Mouse (Mus musculus): ENCODE data around the gene Rhox4e.
"Not testable (repeated sequence)": the region's sequence is repeated elsewhere in the genome, so short reads cannot be mapped to it uniquely, and the experiment has no call there.

Rhox4e gene

DNA sequence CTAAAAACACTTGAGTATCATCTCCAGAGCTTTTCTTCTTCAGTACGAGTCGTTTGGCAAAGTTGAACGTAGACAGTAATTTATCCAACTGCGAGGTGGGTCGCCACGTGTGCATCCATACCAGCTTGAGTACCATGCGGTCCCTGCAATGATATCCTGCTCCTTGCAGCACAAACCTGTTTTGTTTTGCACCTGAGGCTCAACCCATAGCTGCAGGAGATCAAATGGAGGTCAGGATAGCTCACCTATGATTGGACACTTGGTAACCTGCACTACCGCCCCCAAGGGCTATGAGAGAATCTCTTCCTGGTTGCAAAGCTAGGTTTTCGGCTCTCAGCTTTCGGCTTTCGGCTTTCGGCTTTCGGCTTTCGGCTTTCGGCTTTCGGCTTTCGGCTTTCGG is at the start of gene Rhox4e:
Gene Rhox4e, plus strand, starts transcription at position 301 of the 400 bp plus-strand sequence.
- not testable (repeated sequence) for DNase-seq

DNA sequence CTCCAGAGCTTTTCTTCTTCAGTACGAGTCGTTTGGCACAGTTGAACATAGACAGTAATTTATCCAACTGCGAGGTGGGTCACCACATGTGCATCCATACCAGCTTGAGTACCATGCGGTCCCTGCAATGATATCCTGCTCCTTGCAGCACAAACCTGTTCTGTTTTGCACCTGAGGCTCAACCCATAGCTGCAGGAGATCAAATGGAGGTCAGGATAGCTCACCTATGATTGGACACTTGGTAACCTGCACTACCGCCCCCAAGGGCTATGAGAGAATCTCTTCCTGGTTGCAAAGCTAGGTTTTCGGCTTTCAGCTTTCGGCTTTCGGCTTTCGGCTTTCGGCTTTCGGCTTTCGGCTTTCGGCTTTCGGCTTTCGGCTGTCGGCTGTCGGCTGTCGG is 43.2 kb upstream of the Rhox4e start, which contains the start of gene Rhox4d:
Gene Rhox4d, plus strand, starts transcription at position 301 of the 400 bp plus-strand sequence.
- not testable (repeated sequence) for DNase-seq

DNA sequence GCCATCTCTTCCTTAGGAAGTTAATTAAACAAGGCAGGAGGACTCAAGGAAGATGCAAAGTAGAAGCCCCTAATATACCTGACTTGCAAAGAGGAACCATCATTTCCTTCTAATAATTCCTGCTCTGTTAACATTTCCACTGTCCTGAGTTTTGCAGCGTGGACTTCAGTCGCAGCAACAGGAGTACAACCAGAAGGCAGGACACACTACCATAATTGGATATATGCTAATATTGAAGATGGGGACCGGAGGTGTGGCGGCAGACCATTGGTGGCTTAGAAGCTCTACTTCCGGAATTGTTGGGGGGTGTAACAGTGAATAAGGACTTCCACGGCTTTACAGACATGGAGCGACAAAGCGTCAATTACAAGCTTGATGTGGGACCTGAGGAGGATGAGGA is 27.1 kb upstream of the Rhox4e start, which contains the start of gene Rhox2e:
Gene Rhox2e, plus strand, starts transcription at position 301 of the 400 bp plus-strand sequence.
- DNase-seq, result not testable (repeated sequence)

DNA sequence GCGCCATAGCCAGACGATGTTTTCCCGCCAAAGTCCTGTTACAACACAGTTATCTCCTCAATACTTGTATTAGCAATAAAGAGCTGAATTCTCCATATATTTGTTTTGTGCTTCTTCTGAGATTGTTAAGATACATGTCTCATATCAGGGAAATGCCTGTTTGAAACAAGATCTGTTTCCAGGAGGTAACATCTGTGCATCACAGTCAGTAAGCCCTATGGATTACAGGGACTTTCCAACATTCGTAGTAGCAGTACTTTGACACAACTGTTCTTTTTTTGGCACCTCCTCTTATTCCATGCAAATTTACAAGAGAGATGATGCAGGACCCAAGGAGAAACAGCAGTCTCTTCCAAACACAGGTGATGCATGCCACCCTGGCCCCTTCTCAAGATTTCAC is 15.5 kb upstream of the Rhox4e start, which contains the start of gene Rhox3e:
Gene Rhox3e, plus strand, starts transcription at position 301 of the 400 bp plus-strand sequence.
- not testable (repeated sequence) for DNase-seq

DNA sequence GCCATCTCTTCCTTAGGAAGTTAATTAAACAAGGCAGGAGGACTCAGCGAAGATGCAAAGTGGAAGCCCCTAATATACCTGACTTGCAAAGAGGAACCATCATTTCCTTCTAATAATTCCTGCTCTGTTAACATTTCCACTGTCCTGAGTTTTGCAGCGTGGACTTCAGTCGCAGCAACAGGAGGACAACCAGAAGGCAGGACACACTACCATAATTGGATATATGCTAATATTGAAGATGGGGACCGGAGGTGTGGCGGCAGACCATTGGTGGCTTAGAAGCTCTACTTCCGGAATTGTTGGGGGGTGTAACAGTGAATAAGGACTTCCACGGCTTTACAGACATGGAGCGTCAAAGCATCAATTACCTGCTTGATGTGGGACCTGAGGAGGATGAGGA is 13.9 kb downstream of the Rhox4e start, which contains the start of gene Rhox2f:
Gene Rhox2f, plus strand, starts transcription at position 301 of the 400 bp plus-strand sequence.
- not testable (repeated sequence) for DNase-seq

DNA sequence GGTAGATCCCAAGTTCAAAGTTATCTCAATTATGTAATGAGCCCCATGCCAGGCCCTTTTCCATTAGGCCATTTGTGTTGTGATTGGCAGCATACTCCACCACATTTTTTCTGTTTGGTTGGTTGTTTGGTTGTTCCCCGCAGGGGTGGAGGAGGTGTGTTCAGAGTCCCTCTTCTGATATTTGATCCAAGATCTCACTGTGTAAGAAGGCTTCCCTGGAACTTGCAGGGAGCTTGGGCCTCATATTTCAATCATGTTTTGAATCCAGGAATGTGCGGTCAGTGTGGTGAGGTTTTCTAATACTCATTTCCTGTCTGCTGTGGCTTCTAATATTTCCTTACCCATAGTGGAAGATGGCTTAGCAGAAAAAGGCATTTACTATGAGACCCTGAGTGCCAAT is 15.4 kb downstream of the Rhox4e start:
- DNase-seq, result peak in 1 of 2 experiments; percentile 0

DNA sequence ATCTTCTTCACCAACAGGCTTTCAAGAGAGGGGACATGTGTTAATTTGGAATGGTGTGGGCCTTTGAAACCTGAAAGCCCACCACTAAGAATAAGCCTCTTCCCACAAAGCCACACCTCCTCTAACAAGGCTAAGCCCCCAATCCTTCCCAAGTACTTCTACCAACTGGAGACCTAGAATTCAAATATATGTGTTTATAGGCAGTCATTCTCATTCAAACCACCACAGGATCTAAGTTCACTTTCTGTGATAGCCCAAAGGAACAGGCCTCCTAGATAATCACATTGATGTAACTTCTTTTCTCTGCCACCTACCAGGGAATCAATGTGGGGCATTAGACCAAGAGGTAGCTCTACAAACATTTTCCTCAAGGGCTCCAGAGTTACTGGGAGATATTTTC is 23.5 kb downstream of the Rhox4e start, which contains the start of gene Rhox3f:
Gene Rhox3f, plus strand, starts transcription at position 301 of the 400 bp plus-strand sequence.
- not testable (repeated sequence) for DNase-seq

DNA sequence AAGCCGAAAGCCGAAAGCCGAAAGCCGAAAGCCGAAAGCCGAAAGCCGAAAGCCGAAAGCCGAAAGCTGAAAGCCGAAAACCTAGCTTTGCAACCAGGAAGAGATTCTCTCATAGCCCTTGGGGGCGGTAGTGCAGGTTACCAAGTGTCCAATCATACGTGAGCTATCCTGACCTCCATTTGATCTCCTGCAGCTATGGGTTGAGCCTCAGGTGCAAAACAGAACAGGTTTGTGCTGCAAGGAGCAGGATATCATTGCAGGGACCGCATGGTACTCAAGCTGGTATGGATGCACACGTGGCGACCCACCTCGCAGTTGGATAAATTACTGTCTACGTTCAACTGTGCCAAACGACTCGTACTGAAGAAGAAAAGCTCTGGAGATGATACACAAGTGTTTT is 50.4 kb downstream of the Rhox4e start, which contains the start of gene Rhox4f:
Gene Rhox4f, minus strand, starts transcription at position 101 of the 400 bp plus-strand sequence.
- DNase-seq, result not testable (repeated sequence)
